Mouse (Mus musculus) CH12.LX (cell line): ENCODE measurements at regions not wholly inside any gene's neighbourhood (a gene's known extent, or its start where the extent isn't known, plus 50 kb on each side); places are given as distances from the start of the nearest gene placed in this dataset.

ENCODE experiments used
- DNase-seq: peaks from one replicate; pipeline ENCODE4 v3.0.0-alpha.2; 2013; ENCODE audit errors: extremely low read depth
- H3K27ac ChIP-seq: 2 replicates; pipeline ENCODE4 v1.5.1; 2012; ENCODE audit warnings: low read depth, mild to moderate bottlenecking, control low read depth, moderate library complexity; ENCODE audit not compliant: insufficient read depth
- H3K27me3 ChIP-seq: replicated peaks from 2 replicates; pipeline ENCODE3; 2012; ENCODE audit warnings: inconsistent platforms
- H3K36me3 ChIP-seq, 2 experiments: replicated peaks in 1 of 2; 2 replicates each; pipeline versions ENCODE3 to v1.6.1; 2012; ENCODE audit warnings: inconsistent platforms in 1 of 2, low read length in 1 of 2, mild to moderate bottlenecking in 1 of 2, mixed read lengths in 1 of 2, moderate library complexity in 1 of 2; ENCODE audit not compliant: control insufficient read depth in 1 of 2, insufficient read depth in 1 of 2
- H3K4me1 ChIP-seq, 2 experiments: 2 replicates each; pipeline ENCODE4 v1.6.1; 2012; ENCODE audit warnings: inconsistent platforms in 1 of 2, moderate library complexity in 1 of 2; ENCODE audit not compliant: insufficient read depth in 2 of 2, control insufficient read depth in 1 of 2
- H3K4me2 ChIP-seq: 2 replicates; pipeline ENCODE4 v1.6.1; 2012; ENCODE audit warnings: low read depth, mild to moderate bottlenecking, control low read depth; ENCODE audit not compliant: poor library complexity, insufficient read depth, severe bottlenecking
- H3K4me3 ChIP-seq, 3 experiments: fragments of 150-350 bp in 1 of 3; sonication (generic) in 1 of 3; replicated peaks in 1 of 3; 2 replicates each; pipeline versions ENCODE3 to v1.5.1; 2011 to 2012; ENCODE audit warnings: low read depth in 2 of 3, low read length in 2 of 3, mild to moderate bottlenecking in 2 of 3, moderate library complexity in 2 of 3, control low read depth in 1 of 3, improper control_type of control experiment in 1 of 3, inconsistent platforms in 1 of 3, mixed read lengths in 1 of 3; ENCODE audit not compliant: poor library complexity in 1 of 3
- H3K79me2 ChIP-seq: replicated peaks from 2 replicates; pipeline ENCODE4 v1.6.1; 2012; ENCODE audit warnings: mild to moderate bottlenecking, moderate library complexity; ENCODE audit not compliant: control insufficient read depth, poor library complexity, insufficient read depth, severe bottlenecking; ENCODE audit errors: extremely low read depth
- H3K9ac ChIP-seq: 2 replicates; pipeline ENCODE4 v1.6.1; 2012; ENCODE audit warnings: low read depth, mild to moderate bottlenecking, control low read depth, moderate library complexity; ENCODE audit not compliant: insufficient read depth
- H3K9me3 ChIP-seq: replicated peaks from 2 replicates; pipeline ENCODE3; 2012; ENCODE audit warnings: low read length, inconsistent platforms, mixed read lengths
- BHLHE40 ChIP-seq: IDR thresholded peaks from 2 replicates; pipeline ENCODE4 v1.6.1; 2011; ENCODE audit warnings: mild to moderate bottlenecking, low read depth, low read length, improper control_type of control experiment
- CHD1 ChIP-seq: IDR thresholded peaks from 2 replicates; pipeline ENCODE4 v1.6.1; 2012; ENCODE audit warnings: low read depth, low read length, improper control_type of control experiment, inconsistent platforms
- CHD2 ChIP-seq: IDR thresholded peaks from 2 replicates; pipeline ENCODE4 v1.6.1; 2011; ENCODE audit warnings: low read length, improper control_type of control experiment
- EP300 ChIP-seq: IDR thresholded peaks from 2 replicates; pipeline ENCODE4 v1.6.1; 2011; ENCODE audit warnings: low read length, improper control_type of control experiment
- ETS1 ChIP-seq: conservative IDR thresholded peaks from 2 replicates; pipeline ENCODE4 v1.6.1; 2012; ENCODE audit warnings: low read depth, mild to moderate bottlenecking, inconsistent platforms, low read length, improper control_type of control experiment, moderate library complexity
- GABPA ChIP-seq: IDR thresholded peaks from 2 replicates; pipeline ENCODE4 v1.6.1; 2012; ENCODE audit warnings: low read depth, low read length, improper control_type of control experiment, inconsistent platforms; ENCODE audit not compliant: insufficient replicate concordance
- HCFC1 ChIP-seq: IDR thresholded peaks from 2 replicates; pipeline ENCODE4 v1.6.1; 2012; ENCODE audit warnings: low read depth, mild to moderate bottlenecking, inconsistent platforms, low read length, improper control_type of control experiment
- JUN ChIP-seq: IDR thresholded peaks from 2 replicates; pipeline ENCODE4 v1.6.1; 2011; ENCODE audit warnings: low read depth, mild to moderate bottlenecking, low read length, improper control_type of control experiment, moderate library complexity; ENCODE audit not compliant: insufficient read depth
- JUND ChIP-seq: conservative IDR thresholded peaks from 2 replicates; pipeline ENCODE4 v1.6.1; 2011; ENCODE audit warnings: low read depth, low read length, improper control_type of control experiment
- MAX ChIP-seq: IDR thresholded peaks from 2 replicates; pipeline ENCODE4 v1.6.1; 2011; ENCODE audit warnings: low read length, improper control_type of control experiment
- MEF2A ChIP-seq: IDR thresholded peaks from 2 replicates; pipeline ENCODE4 v1.6.1; 2014; ENCODE audit warnings: low read depth, mild to moderate bottlenecking, inconsistent platforms, low read length, improper control_type of control experiment, borderline replicate concordance
- NRF1 ChIP-seq: IDR thresholded peaks from 2 replicates; pipeline ENCODE4 v1.6.1; 2014; ENCODE audit warnings: low read depth, mild to moderate bottlenecking, inconsistent platforms, low read length, improper control_type of control experiment, moderate library complexity
- POLR2A ChIP-seq: IDR thresholded peaks from 2 replicates; pipeline ENCODE4 v1.6.1; 2011; ENCODE audit warnings: low read depth, mild to moderate bottlenecking, improper control_type of control experiment, low read length
- POLR2AphosphoS2 ChIP-seq: IDR thresholded peaks from 2 replicates; pipeline ENCODE4 v1.6.1; 2011; ENCODE audit warnings: low read depth, low read length, improper control_type of control experiment
- SMC3 ChIP-seq: IDR thresholded peaks from 2 replicates; pipeline ENCODE4 v1.6.1; 2011; ENCODE audit warnings: low read depth, low read length, improper control_type of control experiment
- TCF12 ChIP-seq: IDR thresholded peaks from 2 replicates; pipeline ENCODE4 v1.6.1; 2014; ENCODE audit warnings: low read depth, mild to moderate bottlenecking, inconsistent platforms, low read length, improper control_type of control experiment
- USF2 ChIP-seq: conservative IDR thresholded peaks from 2 replicates; pipeline ENCODE4 v1.6.1; 2011; ENCODE audit warnings: low read depth, low read length, improper control_type of control experiment
- ZNF384 ChIP-seq: IDR thresholded peaks from 2 replicates; pipeline ENCODE4 v1.6.1; 2012; ENCODE audit warnings: low read depth, low read length, improper control_type of control experiment, inconsistent platforms
- dilution Hi-C: fragments of 300-500 bp; cut with MboI; formaldehyde crosslinking; loops from 2 replicates; pipeline ENCODE4 v1.14.3; 2020; ENCODE audit warnings: low sequenced_read_pairs; ENCODE audit not compliant: extremely low pct_unique_long_range_greater_than_20kb, extremely low pct_ligation_motif_present
- in situ Hi-C: fragments of 300-500 bp; cut with MboI; formaldehyde crosslinking; loops from 3 replicates; pipeline ENCODE4 v1.14.3; 2019; ENCODE audit warnings: low sequenced_read_pairs, low pct_ligation_motif_present, low pct_unique_long_range_greater_than_20kb, mixed read lengths

- H3K27me3 ChIP-seq = no peaks in the 10 kb centered on the region
- H3K79me2 ChIP-seq = no peaks in the 10 kb centered on the region
- H3K27ac ChIP-seq = peak overlapping the region; percentile 31; the same call in 1 of the 2 replicates
- no peak for TF ChIP-seq SMC3
- TF ChIP-seq MEF2A = peak; percentile 32; the same call in 1 of the 2 replicates
- peak; percentile 13; the same call in 1 of the 2 replicates for TF ChIP-seq EP300
- no peak for TF ChIP-seq NRF1
- H3K4me3 ChIP-seq = no peak overlapping the region
- in situ Hi-C loops (no loop called here), dilution Hi-C loops (no loop called here)
- peak overlapping the region; percentile 66 for H3K4me2 ChIP-seq
- no peaks in the 10 kb centered on the region for H3K9me3 ChIP-seq
- H3K4me1 ChIP-seq = peaks cover 3 to 22% of the 10 kb centered on the region in 2 experiments
- peak; percentile 74 for DNase-seq
- H3K36me3 ChIP-seq = no peaks in the 10 kb centered on the region
- no peak overlapping the region for H3K9ac ChIP-seq
Observed at GRCm38 (mm10) chr13:16641611-16642449, 630.2 kb downstream of the Inhba start.

GRCm38 (mm10) chr13:16642450-16642994 lies 630.9 kb downstream of the Inhba start:
- H3K27me3 ChIP-seq = no peaks in the 10 kb centered on the region

GRCm38 (mm10) chr13:16645311-16645710 lies 633.7 kb downstream of the Inhba start:
- DNase-seq = no peak
- dilution Hi-C loops (no loop called here), in situ Hi-C loops (no loop called here)
- H3K36me3 ChIP-seq = no peaks in the 10 kb centered on the region
- no peaks in the 10 kb centered on the region for H3K27me3 ChIP-seq
- no peaks in the 10 kb centered on the region for H3K9me3 ChIP-seq
- H3K27ac ChIP-seq = no peak overlapping the region
- no peak overlapping the region for H3K9ac ChIP-seq
- TF ChIP-seq CHD2 (no peak), USF2 (no peak), GABPA (no peak), POLR2A (no peak), TCF12 (no peak), HCFC1 (no peak)
- H3K4me3 ChIP-seq = no peak overlapping the region
- peaks cover 3 to 22% of the 10 kb centered on the region in 2 experiments for H3K4me1 ChIP-seq
- H3K4me2 ChIP-seq = no peak overlapping the region
- H3K79me2 ChIP-seq = no peaks in the 10 kb centered on the region

More at GRCm38 (mm10) chr13:16642450-16642994, 630.9 kb downstream of the Inhba start:
- H3K9ac ChIP-seq = no peak overlapping the region
- dilution Hi-C loops = no loop called here
- no peaks in the 10 kb centered on the region for H3K36me3 ChIP-seq
- no peak for TF ChIP-seq JUN
- TF ChIP-seq CHD1 = no peak
- TF ChIP-seq JUND = no peak
- no peak for TF ChIP-seq GABPA
- TF ChIP-seq BHLHE40 = peak; percentile 48; the same call in 1 of the 2 replicates
- no peak for TF ChIP-seq POLR2AphosphoS2
- TF ChIP-seq ZNF384 = peak; percentile 76
- TF ChIP-seq ETS1 = no peak
- TF ChIP-seq MAX = 0 out of 2 replicates have a peak, but pooled peaks have one; percentile 8
- H3K9me3 ChIP-seq = no peaks in the 10 kb centered on the region
- H3K4me2 ChIP-seq = peak overlapping the region; percentile 66
- peak; percentile 54 for DNase-seq
- H3K4me3 ChIP-seq = no peak overlapping the region
- in situ Hi-C loops = no loop called here
- peaks cover 3 to 22% of the 10 kb centered on the region in 2 experiments for H3K4me1 ChIP-seq
- H3K27ac ChIP-seq = no peak overlapping the region
- no peaks in the 10 kb centered on the region for H3K79me2 ChIP-seq
